Mouse (Mus musculus) intestine, postnatal 0 days (tissue): ENCODE data around the gene D11Wsu47e. TPM values are rescaled to one million over a fixed set of nuclear protein-coding genes. Genes with fewer than 3 reads are reported as not detected.

Experiments used
- ATAC-seq: fragments of 200-750 bp; cut with Nextera tagmentation; 2 replicates; pipeline ENCODE4 v1.8.0; 2017; ENCODE audit warnings: mild to moderate bottlenecking, moderate TSS enrichment, moderate library complexity
- H3K27ac ChIP-seq: fragments of 300-500 bp; sonication (generic); 2 replicates; pipeline ENCODE4 v1.5.1; 2014; ENCODE audit warnings: mild to moderate bottlenecking, low read depth, low read length, moderate library complexity
- H3K27me3 ChIP-seq: fragments of 300-500 bp; sonication (generic); replicated peaks from 2 replicates; pipeline ENCODE4 v1.6.1; 2014; ENCODE audit warnings: low read length, mixed read lengths; ENCODE audit not compliant: control insufficient read depth, insufficient read depth
- H3K36me3 ChIP-seq: fragments of 300-500 bp; sonication (generic); 2 replicates; pipeline ENCODE4 v1.6.1; 2014; ENCODE audit warnings: mild to moderate bottlenecking, moderate library complexity; ENCODE audit not compliant: control insufficient read depth, insufficient read depth
- H3K4me1 ChIP-seq: fragments of 300-500 bp; sonication (generic); replicated peaks from 2 replicates; pipeline ENCODE4 v1.6.1; 2014; ENCODE audit warnings: antibody characterized with exemption, low read length, mixed read lengths; ENCODE audit not compliant: control insufficient read depth, insufficient read depth
- H3K4me2 ChIP-seq: fragments of 300-500 bp; sonication (generic); replicated peaks from 2 replicates; pipeline ENCODE4 v1.6.1; 2014; ENCODE audit warnings: low read depth, mild to moderate bottlenecking, moderate library complexity
- H3K4me3 ChIP-seq: fragments of 300-500 bp; sonication (generic); 2 replicates; pipeline ENCODE4 v1.5.1; 2014; ENCODE audit warnings: low read depth, low read length
- H3K9ac ChIP-seq: fragments of 300-500 bp; sonication (generic); 2 replicates; pipeline ENCODE4 v1.6.1; 2014; ENCODE audit warnings: mild to moderate bottlenecking, low read depth, low read length
- H3K9me3 ChIP-seq: fragments of 300-500 bp; sonication (generic); 2 replicates; pipeline ENCODE4 v1.6.1; 2016; ENCODE audit warnings: mixed run types; ENCODE audit not compliant: control insufficient read depth
- CTCF ChIP-seq: sonication (generic); IDR thresholded peaks from 2 replicates; pipeline ENCODE4 v1.5.1; 2016; ENCODE audit warnings: low read depth, mild to moderate bottlenecking, control low read depth, antibody characterized with exemption, moderate library complexity
- WGBS: fragments of 180-500 bp; shearing (Covaris S2); extraction: QIAGEN DNeasy Blood & Tissue Kit; methylation state at CpG from one replicate; pipeline ENCODE4 v1.1.7; 2014; 5-methylcytosine and 5-hydroxymethylcytosine counted together
- polyA plus RNA-seq: library from polyadenylated mRNA; unstranded; fragments of >200 nt; fragmentation: Nextera tagmentation; extraction: Ambion mirVana; gene quantifications from 2 replicates; pipeline ENCODE4 v1.2.1, GENCODE M21; 2015

D11Wsu47e gene
- polyA plus RNA-seq, 1 experiment from 2014 or later: 9.0 TPM

DNA sequence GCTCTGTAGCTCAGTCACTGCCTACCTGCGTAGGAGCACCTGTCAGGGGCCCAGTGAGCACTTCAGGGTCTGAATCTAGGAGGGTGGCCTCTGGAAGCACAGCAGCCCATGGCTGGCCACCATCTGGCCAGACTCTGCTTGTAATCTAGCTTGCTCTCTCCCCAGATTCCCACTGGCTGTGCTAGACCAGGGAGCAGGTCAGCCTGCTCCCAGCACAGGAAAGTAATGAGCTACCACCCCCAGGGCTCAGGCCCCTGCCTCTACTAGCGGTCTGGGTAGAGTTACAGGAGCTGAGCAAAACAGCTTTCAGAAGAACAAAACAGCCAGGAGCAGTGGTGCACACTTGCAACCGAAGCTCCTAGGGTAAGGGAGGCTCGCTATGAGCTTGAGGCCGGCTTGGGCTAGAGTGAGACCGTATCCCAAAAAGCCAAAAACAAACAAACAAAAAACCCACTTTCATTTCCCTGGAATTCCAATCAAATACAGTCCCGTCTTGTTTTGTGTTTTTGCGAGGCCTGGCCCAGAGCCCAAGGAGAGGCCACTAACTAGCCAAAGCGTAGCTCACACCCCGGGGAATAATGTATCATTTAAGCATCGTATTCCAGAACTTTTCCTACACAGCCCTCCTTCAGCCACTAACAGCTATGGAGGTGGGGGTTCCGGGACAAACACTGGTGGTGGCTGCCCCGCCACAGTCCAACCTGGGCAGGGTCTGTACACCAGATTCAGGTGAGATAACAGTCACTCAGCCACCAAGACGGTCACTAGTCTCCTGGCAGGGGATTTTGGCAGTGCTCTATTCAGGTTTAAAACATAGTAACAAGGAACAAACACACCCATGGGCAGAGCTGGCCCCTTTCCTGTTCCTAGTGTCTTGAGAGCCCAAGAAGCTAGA is 43.0 kb downstream of the D11Wsu47e start:
- Histone ChIP-seq H3K4me2 (no peak overlapping the region), H3K27me3 (no peaks in the 10 kb centered on the region), H3K36me3 (peaks cover 55% of the 10 kb centered on the region), H3K9ac (no peak overlapping the region), H3K9me3 (no peaks in the 10 kb centered on the region), H3K4me1 (peaks cover 3% of the 10 kb centered on the region; the same call in 1 of the 2 replicates), H3K27ac (peak overlapping the region; percentile 46), H3K4me3 (no peak overlapping the region)
- no peak for ATAC-seq
- TF ChIP-seq CTCF: no peak
- WGBS: 81% methylated on average over 14 of the region's 14 CpGs

DNA sequence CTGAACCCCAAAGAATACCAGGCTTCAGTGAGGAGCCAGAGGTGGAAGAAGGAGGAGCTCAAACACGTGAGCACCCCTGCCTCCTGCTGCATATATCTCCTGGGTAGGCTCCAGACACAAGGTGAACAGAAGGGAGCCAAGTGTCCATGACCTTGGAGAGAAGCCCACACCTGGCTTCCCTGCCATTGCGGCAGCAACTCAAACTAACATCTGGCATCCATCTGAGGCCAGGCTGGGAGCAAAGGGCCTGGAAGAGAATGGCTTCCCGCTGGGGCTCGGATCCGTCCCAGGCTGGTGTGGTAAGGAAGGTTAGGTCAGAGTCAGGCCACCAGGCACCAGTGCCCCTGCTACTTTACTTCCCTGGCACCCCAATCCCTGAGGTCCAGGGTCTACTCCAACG is 43.8 kb downstream of the D11Wsu47e start:
- H3K9me3 ChIP-seq: no peaks in the 10 kb centered on the region
- no peak overlapping the region for H3K4me3 ChIP-seq
- no peak for TF ChIP-seq CTCF
- H3K36me3 ChIP-seq: peaks cover 55% of the 10 kb centered on the region
- no peak for ATAC-seq
- 67% methylated on average over 6 of the region's 6 CpGs for WGBS
- no peaks in the 10 kb centered on the region for H3K27me3 ChIP-seq
- no peak overlapping the region for H3K4me2 ChIP-seq
- H3K27ac ChIP-seq: peak overlapping the region; percentile 21
- H3K4me1 ChIP-seq: peaks cover 3% of the 10 kb centered on the region; the same call in 1 of the 2 replicates
- no peak overlapping the region; the same call in 1 of the 2 replicates for H3K9ac ChIP-seq

DNA sequence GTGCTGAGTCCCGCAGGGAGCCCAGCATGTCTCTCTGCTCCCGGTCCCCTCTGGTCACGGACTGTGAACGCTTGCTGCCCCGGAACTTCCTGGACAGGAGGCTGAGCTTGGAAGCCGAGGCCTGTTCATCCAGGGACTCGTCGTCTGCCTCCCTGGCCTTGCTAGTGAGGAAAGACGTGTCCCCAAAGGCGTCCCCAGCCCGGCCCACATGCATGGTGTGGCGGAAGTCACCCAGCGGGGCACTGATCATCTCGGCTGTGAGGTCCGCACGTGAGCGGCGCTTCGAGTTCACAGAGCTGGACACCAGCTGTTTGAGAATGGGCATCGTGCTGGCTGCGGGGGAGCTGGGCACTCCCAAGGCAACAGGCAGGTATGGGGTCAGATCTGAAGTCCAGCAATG is 45.0 kb downstream of the D11Wsu47e start:
- Histone ChIP-seq H3K4me3 (no peak overlapping the region), H3K27me3 (no peaks in the 10 kb centered on the region), H3K36me3 (peaks cover 55% of the 10 kb centered on the region), H3K9ac (no peak overlapping the region), H3K4me2 (no peak overlapping the region), H3K27ac (no peak overlapping the region), H3K4me1 (peaks cover 7% of the 10 kb centered on the region), H3K9me3 (no peaks in the 10 kb centered on the region)
- ATAC-seq: no peak
- 87% methylated on average over 21 of the region's 21 CpGs for WGBS
- TF ChIP-seq CTCF: no peak

DNA sequence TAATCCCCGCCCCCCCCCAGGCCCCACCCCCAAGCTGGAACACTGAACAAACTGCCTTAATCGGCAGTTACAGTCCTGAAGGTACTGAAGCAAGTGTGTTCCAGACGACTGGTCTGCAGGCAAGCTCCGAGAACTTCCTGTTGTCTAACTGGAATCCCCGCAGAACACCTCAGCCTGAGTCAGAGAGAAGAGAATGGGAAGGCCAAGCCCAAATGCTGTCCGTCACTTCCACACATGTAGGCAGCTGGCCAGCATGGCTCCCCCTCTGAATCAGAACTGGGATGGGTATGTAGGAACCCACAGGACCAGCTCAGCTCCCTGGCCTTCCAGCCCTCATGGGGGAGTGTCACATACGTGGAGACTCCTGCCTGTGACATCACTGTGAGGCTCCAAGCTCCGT is 45.7 kb downstream of the D11Wsu47e start:
- TF ChIP-seq CTCF: no peak
- Histone ChIP-seq H3K9me3 (no peaks in the 10 kb centered on the region), H3K9ac (no peak overlapping the region), H3K36me3 (peaks cover 55% of the 10 kb centered on the region), H3K4me2 (no peak overlapping the region), H3K4me1 (peaks cover 10% of the 10 kb centered on the region), H3K27ac (no peak overlapping the region), H3K4me3 (no peak overlapping the region), H3K27me3 (no peaks in the 10 kb centered on the region)
- no peak for ATAC-seq
- WGBS: 53% methylated on average over 8 of the region's 8 CpGs

DNA sequence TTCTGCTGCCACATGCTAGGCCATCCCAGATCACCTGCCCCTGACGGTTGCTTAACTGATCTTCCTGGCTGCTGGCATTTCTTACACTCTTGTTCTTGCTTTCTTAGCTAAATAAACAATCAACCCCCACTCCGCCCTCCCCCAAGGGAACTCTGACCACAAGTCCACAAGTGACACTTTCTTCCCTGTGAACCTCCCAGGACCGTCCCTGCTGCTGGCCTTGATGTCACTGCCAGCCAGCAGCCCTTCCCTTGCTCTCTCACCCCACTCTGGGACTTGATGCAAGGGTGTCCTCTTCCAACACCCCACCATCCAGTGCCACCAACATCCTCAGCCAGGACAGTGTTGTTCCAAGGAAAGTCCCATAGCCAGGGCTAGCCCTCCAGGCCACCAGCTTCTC is 46.7 kb downstream of the D11Wsu47e start:
- H3K27ac ChIP-seq: peak overlapping the region; percentile 35; the same call in 1 of the 2 replicates
- 0 out of 2 replicates have a peak, but pooled peaks have one; percentile 9 for ATAC-seq
- H3K9ac ChIP-seq: no peak overlapping the region
- TF ChIP-seq CTCF: no peak
- H3K4me3 ChIP-seq: no peak overlapping the region
- no peaks in the 10 kb centered on the region for H3K27me3 ChIP-seq
- 25% methylated on average over 3 of the region's 3 CpGs for WGBS
- H3K36me3 ChIP-seq: peaks cover 48% of the 10 kb centered on the region
- peaks cover 14% of the 10 kb centered on the region for H3K4me1 ChIP-seq
- H3K9me3 ChIP-seq: no peaks in the 10 kb centered on the region
- H3K4me2 ChIP-seq: no peak overlapping the region

DNA sequence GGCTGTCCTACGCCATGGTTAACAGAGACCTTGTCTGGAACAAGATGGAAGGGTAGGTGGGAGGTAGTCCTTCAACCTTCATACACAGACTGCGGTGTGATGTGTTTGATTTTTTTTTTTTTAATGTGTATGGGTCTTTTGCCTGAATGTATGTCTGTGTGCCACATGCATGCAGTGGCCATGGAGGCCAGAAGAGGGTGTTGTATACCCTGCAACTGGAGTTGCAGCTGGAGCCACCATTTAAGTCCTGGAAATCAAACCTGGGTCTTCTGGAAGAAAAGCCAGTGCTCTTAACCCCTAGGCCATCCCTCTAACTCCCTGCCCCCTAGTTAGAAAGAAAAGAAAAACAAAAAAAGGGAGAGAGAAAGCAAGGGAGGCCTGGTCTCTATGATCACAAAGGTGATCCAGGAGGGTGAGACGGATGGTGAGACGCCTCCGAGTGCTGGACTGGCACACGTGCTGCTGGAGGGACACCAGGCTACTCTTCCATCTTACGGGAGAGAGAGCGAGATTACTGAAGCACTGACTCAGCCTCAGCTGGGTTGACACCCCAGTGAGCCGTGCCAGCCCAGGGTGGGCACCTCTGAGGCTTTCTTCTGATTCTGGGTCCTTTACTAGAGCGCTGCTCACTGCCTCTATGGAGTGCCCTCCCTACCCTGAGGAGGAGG is 47.9 kb downstream of the D11Wsu47e start:
- peaks cover 14% of the 10 kb centered on the region for H3K4me1 ChIP-seq
- H3K27ac ChIP-seq: no peak overlapping the region; the same call in 1 of the 2 replicates
- no peaks in the 10 kb centered on the region for H3K27me3 ChIP-seq
- TF ChIP-seq CTCF: peak; percentile 51
- H3K9me3 ChIP-seq: no peaks in the 10 kb centered on the region
- no peak for ATAC-seq
- peaks cover 36% of the 10 kb centered on the region for H3K36me3 ChIP-seq
- H3K9ac ChIP-seq: no peak overlapping the region
- WGBS: 87% methylated on average over 10 of the region's 10 CpGs
- no peak overlapping the region for H3K4me3 ChIP-seq
- no peak overlapping the region for H3K4me2 ChIP-seq
